Mouse (Mus musculus): ENCODE data around the gene Clps. TPM values are rescaled to one million over a fixed set of nuclear protein-coding genes. Genes with fewer than 3 reads are reported as not detected.

The Clps gene
- polyA plus RNA-seq, 1 experiment = 8,275 TPM

GRCm38 (mm10) chr17:28519827-28520226 is 40.7 kb downstream of the Clps start:
- no peaks in the 10 kb centered on the region for H3K27me3 ChIP-seq (ENCODE audit: control insufficient read depth, insufficient read depth, low read length)
- H3K27ac ChIP-seq (ENCODE audit: insufficient read depth, low read length) = no peak overlapping the region
- no peak for DNase-seq (ENCODE audit: low read depth in 1 of 2, low spot score in 2 of 2)
- H3K4me1 ChIP-seq (ENCODE audit: control insufficient read depth, insufficient read depth, insufficient read length) = peaks cover 49% of the 10 kb centered on the region
- WGBS = 77% methylated on average over 3 of the region's 3 CpGs
- H3K36me3 ChIP-seq (ENCODE audit: control insufficient read depth, insufficient read depth, low read length) = no peaks in the 10 kb centered on the region
- H3K4me3 ChIP-seq (ENCODE audit: extremely low read depth, insufficient read depth, insufficient read length) = no peak overlapping the region
- peak; percentile 43; the same call in 1 of the 2 replicates for TF ChIP-seq CTCF (IDR thresholded peaks at IDR 0.05; ENCODE audit: extremely low read depth, insufficient read depth, insufficient read length, insufficient replicate concordance)
- TF ChIP-seq POLR2A (IDR thresholded peaks at IDR 0.05; ENCODE audit: low read depth, low read length) = no peak

- 6% methylated on average over 8 of the region's 8 CpGs for WGBS
- peaks cover 49% of the 10 kb centered on the region for H3K4me1 ChIP-seq (ENCODE audit: control insufficient read depth, insufficient read depth, insufficient read length)
Observed at GRCm38 (mm10) chr17:28518615-28519071, 41.9 kb downstream of the Clps start.

GRCm38 (mm10) chr17:28517956-28518614 is 42.5 kb downstream of the Clps start:
- WGBS = 1% methylated on average over 46 of the region's 46 CpGs
- Histone ChIP-seq H3K36me3 (ENCODE audit: control insufficient read depth, insufficient read depth, low read length) (no peaks in the 10 kb centered on the region), H3K4me3 (ENCODE audit: extremely low read depth, insufficient read depth, insufficient read length) (peak overlapping the region; percentile 58), H3K27me3 (ENCODE audit: control insufficient read depth, insufficient read depth, low read length) (no peaks in the 10 kb centered on the region), H3K27ac (ENCODE audit: insufficient read depth, low read length) (peak overlapping the region; percentile 91), H3K4me1 (ENCODE audit: control insufficient read depth, insufficient read depth, insufficient read length) (peaks cover 53% of the 10 kb centered on the region)
- peak in 1 of 2 experiments; percentile 76 for DNase-seq (ENCODE audit: low read depth in 1 of 2, low spot score in 2 of 2)
- TF ChIP-seq POLR2A (IDR thresholded peaks at IDR 0.05; ENCODE audit: low read depth, low read length) = no peak; the same call in 1 of the 2 replicates
- no peak for TF ChIP-seq CTCF (IDR thresholded peaks at IDR 0.05; ENCODE audit: extremely low read depth, insufficient read depth, insufficient read length, insufficient replicate concordance)

More at GRCm38 (mm10) chr17:28518615-28519071, 41.9 kb downstream of the Clps start:
- Histone ChIP-seq H3K4me3 (ENCODE audit: extremely low read depth, insufficient read depth, insufficient read length) (peak overlapping the region; percentile 58), H3K27ac (ENCODE audit: insufficient read depth, low read length) (peak overlapping the region; percentile 89), H3K36me3 (ENCODE audit: control insufficient read depth, insufficient read depth, low read length) (no peaks in the 10 kb centered on the region), H3K27me3 (ENCODE audit: control insufficient read depth, insufficient read depth, low read length) (no peaks in the 10 kb centered on the region)
- TF ChIP-seq POLR2A (IDR thresholded peaks at IDR 0.05; ENCODE audit: low read depth, low read length) = no peak; the same call in 1 of the 2 replicates
- no peak for TF ChIP-seq CTCF (IDR thresholded peaks at IDR 0.05; ENCODE audit: extremely low read depth, insufficient read depth, insufficient read length, insufficient replicate concordance)
- peak in 1 of 2 experiments; percentile 26 for DNase-seq (ENCODE audit: low read depth in 1 of 2, low spot score in 2 of 2)

DNA sequence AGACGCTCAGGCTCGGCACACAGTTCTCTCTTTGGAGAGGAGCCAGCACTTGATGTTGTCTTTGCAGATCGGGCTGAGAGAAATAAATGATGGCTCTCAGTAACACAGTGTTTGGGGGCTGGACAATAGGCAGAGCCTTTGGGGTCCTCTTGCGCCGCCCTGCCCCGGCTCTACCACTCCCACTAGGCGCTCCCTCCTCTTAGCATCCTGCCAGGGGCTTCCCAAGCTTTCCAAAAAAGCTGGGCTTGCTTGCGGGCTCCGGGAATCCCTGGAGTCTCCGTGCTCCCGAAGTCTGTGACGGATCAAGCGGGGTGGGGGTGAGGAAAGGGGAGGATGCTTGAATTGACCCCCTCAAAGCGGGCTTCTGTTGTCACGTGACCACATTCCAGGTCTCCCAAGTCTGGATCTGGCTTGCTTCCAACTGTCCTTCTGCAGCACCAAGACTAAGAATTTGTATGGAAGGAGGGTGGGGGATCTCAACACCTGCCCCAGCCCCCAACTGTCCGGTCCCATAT is 43.1 kb downstream of the Clps start, which contains the start of gene Fkbp5:
TSS of gene Fkbp5 (minus strand) at position 87 of the 515 bp plus-strand sequence.
- TF ChIP-seq POLR2A (IDR thresholded peaks at IDR 0.05; ENCODE audit: low read depth, low read length) (no peak), CTCF (IDR thresholded peaks at IDR 0.05; ENCODE audit: extremely low read depth, insufficient read depth, insufficient read length, insufficient replicate concordance) (no peak)
- Histone ChIP-seq H3K36me3 (ENCODE audit: control insufficient read depth, insufficient read depth, low read length) (no peaks in the 10 kb centered on the region), H3K4me3 (ENCODE audit: extremely low read depth, insufficient read depth, insufficient read length) (peak within 1 kb of the TSS; percentile 58), H3K27me3 (ENCODE audit: control insufficient read depth, insufficient read depth, low read length) (no peaks in the 10 kb centered on the region), H3K4me1 (ENCODE audit: control insufficient read depth, insufficient read depth, insufficient read length) (peaks cover 56% of the 10 kb centered on the region), H3K27ac (ENCODE audit: insufficient read depth, low read length) (peak within 1 kb of the TSS; percentile 91)
- DNase-seq (ENCODE audit: low read depth in 1 of 2, low spot score in 2 of 2) = peak in 1 of 2 experiments; percentile 36
- WGBS = 29% methylated on average over 16 of the region's 16 CpGs

DNA sequence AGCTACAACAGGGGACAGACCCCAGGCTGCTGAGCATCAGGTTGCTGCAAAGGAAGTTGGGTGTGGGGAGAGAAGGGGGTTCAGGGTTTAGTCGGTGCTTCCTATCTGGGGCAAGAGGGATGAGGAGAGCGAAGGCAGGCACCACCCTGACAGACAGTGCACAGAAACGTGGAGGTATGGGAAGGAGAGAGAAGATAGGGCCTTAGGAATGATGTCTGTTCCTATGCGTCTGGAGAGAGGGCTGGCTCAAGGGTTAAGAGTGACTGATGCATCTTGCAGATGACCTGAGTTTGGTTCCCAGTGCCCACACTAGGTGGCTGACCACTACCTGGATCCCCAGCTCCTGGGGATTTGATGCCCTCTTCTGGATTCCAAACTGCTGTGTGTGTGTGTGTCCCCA is 43.7 kb downstream of the Clps start:
- 34% methylated on average over 4 of the region's 4 CpGs for WGBS
- peaks cover 56% of the 10 kb centered on the region for H3K4me1 ChIP-seq (ENCODE audit: control insufficient read depth, insufficient read depth, insufficient read length)
- peak overlapping the region; percentile 2; the same call in 1 of the 2 replicates for H3K4me3 ChIP-seq (ENCODE audit: extremely low read depth, insufficient read depth, insufficient read length)
- H3K27me3 ChIP-seq (ENCODE audit: control insufficient read depth, insufficient read depth, low read length) = no peaks in the 10 kb centered on the region
- DNase-seq (ENCODE audit: low read depth in 1 of 2, low spot score in 2 of 2) = no peak
- TF ChIP-seq POLR2A (IDR thresholded peaks at IDR 0.05; ENCODE audit: low read depth, low read length) (no peak), CTCF (IDR thresholded peaks at IDR 0.05; ENCODE audit: extremely low read depth, insufficient read depth, insufficient read length, insufficient replicate concordance) (no peak)
- no peaks in the 10 kb centered on the region for H3K36me3 ChIP-seq (ENCODE audit: control insufficient read depth, insufficient read depth, low read length)
- peak overlapping the region; percentile 91 for H3K27ac ChIP-seq (ENCODE audit: insufficient read depth, low read length)

- DNase-seq (ENCODE audit: low read depth in 1 of 2, low spot score in 2 of 2) = no peak
- 41% methylated on average over 10 of the region's 10 CpGs for WGBS
- Histone ChIP-seq H3K27me3 (ENCODE audit: control insufficient read depth, insufficient read depth, low read length) (no peaks in the 10 kb centered on the region), H3K4me1 (ENCODE audit: control insufficient read depth, insufficient read depth, insufficient read length) (peaks cover 59% of the 10 kb centered on the region), H3K27ac (ENCODE audit: insufficient read depth, low read length) (peak overlapping the region; percentile 61), H3K4me3 (ENCODE audit: extremely low read depth, insufficient read depth, insufficient read length) (no peak overlapping the region), H3K36me3 (ENCODE audit: control insufficient read depth, insufficient read depth, low read length) (no peaks in the 10 kb centered on the region)
- no peak for TF ChIP-seq POLR2A (IDR thresholded peaks at IDR 0.05; ENCODE audit: low read depth, low read length)
- no peak for TF ChIP-seq CTCF (IDR thresholded peaks at IDR 0.05; ENCODE audit: extremely low read depth, insufficient read depth, insufficient read length, insufficient replicate concordance)
Observed at GRCm38 (mm10) chr17:28515431-28516341, 44.9 kb downstream of the Clps start.
